In the genomic region with DNA sequence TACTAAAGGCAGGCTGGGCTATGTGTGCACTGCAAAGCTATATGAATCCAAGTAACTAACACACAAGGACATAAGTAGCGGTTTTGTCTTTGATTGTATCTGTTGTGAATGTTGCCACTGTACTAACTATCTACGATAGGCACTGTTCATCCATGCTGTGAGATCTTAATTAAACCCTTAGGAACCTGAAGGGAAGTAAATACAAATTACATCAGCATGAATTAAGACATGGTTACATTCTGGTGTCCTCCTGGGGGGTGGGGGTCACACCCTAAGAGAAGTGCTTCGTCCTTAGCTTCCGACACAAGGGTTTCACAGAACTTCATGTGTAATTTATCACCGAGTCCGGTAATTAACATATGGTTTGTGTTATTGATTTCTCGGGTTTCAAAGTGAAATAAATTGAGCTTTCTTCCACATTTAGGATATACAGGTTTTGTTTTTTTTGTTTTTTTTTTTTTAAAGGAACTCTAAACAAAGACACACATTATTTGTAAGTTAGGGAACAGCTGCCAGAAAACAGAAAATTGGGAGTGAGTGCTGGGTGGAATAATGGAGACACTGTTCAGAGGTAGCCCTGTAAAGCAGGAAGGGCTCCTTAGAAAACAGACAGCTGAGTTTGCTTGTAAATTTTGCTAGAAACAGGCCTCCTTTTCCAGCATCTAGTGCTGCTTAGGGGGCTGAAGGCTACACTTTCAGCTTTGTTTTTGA, we compare ENCODE assay signal across 15 mouse cellular contexts. TPM values are rescaled to one million over a fixed set of nuclear protein-coding genes. Genes with fewer than 3 reads are reported as not detected.
DNase-seq lines count a peak whose midpoint lies in the region; ATAC-seq lines count a peak whose summit lies in the region.
"Had no signal": no experiment of that assay in that cellular context is flagged by ENCODE, and none has a peak within 500 bp of the region (broad histone marks: within the 10 kb centered on the region; RNA-seq: fewer than 3 reads in every experiment).

No protein-coding gene starts in this region.

- no peaks in the 10 kb centered on the region for H3K9me3 ChIP-seq in midbrain, embryonic 14.5 days (ENCODE audit: control insufficient read depth, low read length)
- no peaks in the 10 kb centered on the region for H3K9me3 ChIP-seq in midbrain, embryonic 15.5 days
- no peaks in the 10 kb centered on the region for H3K9me3 ChIP-seq in forebrain, embryonic 12.5 days
- H3K9me3 ChIP-seq in hindbrain, embryonic 16.5 days (ENCODE audit: control insufficient read depth, low read length), result no peaks in the 10 kb centered on the region
- no peaks in the 10 kb centered on the region for H3K9me3 ChIP-seq in neural tube, embryonic 13.5 days
- H3K9me3 ChIP-seq: G1E; liver, embryonic 13.5 days; midbrain, embryonic 13.5 days had no signal

- no peak overlapping the region for H3K27ac ChIP-seq in midbrain, embryonic 14.5 days (replicated peaks; ENCODE audit: low read depth, low read length)
- H3K27ac ChIP-seq in midbrain, embryonic 15.5 days, result no peak overlapping the region
- H3K27ac ChIP-seq in forebrain, embryonic 12.5 days, result peak overlapping the region; percentile 1; the same call in 1 of the 2 replicates
- no peak overlapping the region for H3K27ac ChIP-seq in hindbrain, embryonic 16.5 days (ENCODE audit: low read depth, low read length)
- H3K27ac ChIP-seq in neural tube, embryonic 13.5 days (replicated peaks), result no peak overlapping the region
- H3K27ac ChIP-seq: liver, embryonic 13.5 days; midbrain, embryonic 13.5 days had no signal

- H3K4me2 ChIP-seq in midbrain, embryonic 14.5 days (ENCODE audit: low read length), result no peak overlapping the region
- H3K4me2 ChIP-seq in midbrain, embryonic 15.5 days, result no peak overlapping the region
- no peak overlapping the region for H3K4me2 ChIP-seq in forebrain, embryonic 12.5 days
- no peak overlapping the region for H3K4me2 ChIP-seq in hindbrain, embryonic 16.5 days (ENCODE audit: low read length)
- H3K4me2 ChIP-seq in neural tube, embryonic 13.5 days, result no peak overlapping the region
- H3K4me2 ChIP-seq: liver, embryonic 13.5 days; midbrain, embryonic 13.5 days had no signal

- H3K9ac ChIP-seq in midbrain, embryonic 14.5 days (replicated peaks; ENCODE audit: low read length), result no peak overlapping the region
- no peak overlapping the region for H3K9ac ChIP-seq in midbrain, embryonic 15.5 days
- no peak overlapping the region for H3K9ac ChIP-seq in forebrain, embryonic 12.5 days
- H3K9ac ChIP-seq in hindbrain, embryonic 16.5 days (ENCODE audit: low read depth, low read length), result no peak overlapping the region
- no peak overlapping the region for H3K9ac ChIP-seq in neural tube, embryonic 13.5 days
- H3K9ac ChIP-seq: liver, embryonic 13.5 days; midbrain, embryonic 13.5 days had no signal

- no peaks in the 10 kb centered on the region for H3K27me3 ChIP-seq in midbrain, embryonic 14.5 days (ENCODE audit: control insufficient read depth, insufficient read depth, low read length)
- no peaks in the 10 kb centered on the region for H3K27me3 ChIP-seq in midbrain, embryonic 15.5 days (replicated peaks)
- H3K27me3 ChIP-seq in forebrain, embryonic 12.5 days, result no peaks in the 10 kb centered on the region
- H3K27me3 ChIP-seq in hindbrain, embryonic 16.5 days (replicated peaks; ENCODE audit: control insufficient read depth, insufficient read depth, low read length), result no peaks in the 10 kb centered on the region
- H3K27me3 ChIP-seq in neural tube, embryonic 13.5 days, result no peaks in the 10 kb centered on the region
- H3K27me3 ChIP-seq: liver, embryonic 13.5 days; midbrain, embryonic 13.5 days had no signal

- no peaks in the 10 kb centered on the region for H3K36me3 ChIP-seq in midbrain, embryonic 14.5 days (ENCODE audit: control insufficient read depth, insufficient read depth, low read length)
- H3K36me3 ChIP-seq in midbrain, embryonic 15.5 days (replicated peaks), result no peaks in the 10 kb centered on the region
- no peaks in the 10 kb centered on the region for H3K36me3 ChIP-seq in forebrain, embryonic 12.5 days (replicated peaks)
- no peaks in the 10 kb centered on the region for H3K36me3 ChIP-seq in hindbrain, embryonic 16.5 days (ENCODE audit: control insufficient read depth, insufficient read depth, low read length)
- no peaks in the 10 kb centered on the region for H3K36me3 ChIP-seq in neural tube, embryonic 13.5 days
- H3K36me3 ChIP-seq: midbrain, embryonic 13.5 days had no signal

- DNase-seq in midbrain, embryonic 14.5 days, result no peak
- DNase-seq in right cerebral cortex, postnatal 14 days, result no peak
- no peak for DNase-seq in spleen, postnatal 10 days (ENCODE audit: low spot score in 2 of 2)
- DNase-seq: adrenal gland, postnatal 14 days; cerebellum, postnatal 36 days; liver, embryonic 13.5 days; lung, postnatal 14 days; thymus, adult 2 months had no signal

- H3K4me3 ChIP-seq in midbrain, embryonic 14.5 days (replicated peaks; ENCODE audit: low read depth, low read length), result no peak overlapping the region
- H3K4me3 ChIP-seq in midbrain, embryonic 15.5 days, result no peak overlapping the region
- no peak overlapping the region for H3K4me3 ChIP-seq in forebrain, embryonic 12.5 days (replicated peaks)
- H3K4me3 ChIP-seq in hindbrain, embryonic 16.5 days (ENCODE audit: low read length), result no peak overlapping the region
- no peak overlapping the region for H3K4me3 ChIP-seq in neural tube, embryonic 13.5 days
- H3K4me3 ChIP-seq: liver, embryonic 13.5 days; midbrain, embryonic 13.5 days had no signal

- 0 out of 2 replicates have a peak, but pooled peaks have one; percentile 34 for ATAC-seq in midbrain, embryonic 14.5 days (ENCODE audit: low FRiP score, low TSS enrichment)
- no peak for ATAC-seq in midbrain, embryonic 15.5 days (replicated peaks)
- ATAC-seq in forebrain, embryonic 12.5 days (ENCODE audit: low FRiP score), result peak; percentile 33; the same call in 1 of the 2 replicates
- peak; percentile 32; the same call in 1 of the 2 replicates for ATAC-seq in hindbrain, embryonic 16.5 days
- peak; percentile 79 for ATAC-seq in neural tube, embryonic 13.5 days (ENCODE audit: low read depth)
- ATAC-seq: intestine, postnatal 0 days; midbrain, embryonic 13.5 days had no signal

- 61% methylated on average over 7 of the region's 7 CpGs for WGBS in midbrain, embryonic 14.5 days
- 49% methylated on average over 7 of the region's 7 CpGs for WGBS in midbrain, embryonic 15.5 days
- WGBS in forebrain, embryonic 12.5 days, result 37% methylated on average over 7 of the region's 7 CpGs
- WGBS in hindbrain, embryonic 16.5 days, result 36% methylated on average over 7 of the region's 7 CpGs
- WGBS in neural tube, embryonic 13.5 days, result 15% methylated on average over 7 of the region's 7 CpGs

- peaks cover 9% of the 10 kb centered on the region for H3K4me1 ChIP-seq in midbrain, embryonic 14.5 days (ENCODE audit: control insufficient read depth, insufficient read depth, low read length)
- H3K4me1 ChIP-seq in midbrain, embryonic 15.5 days, result peaks cover 10% of the 10 kb centered on the region
- H3K4me1 ChIP-seq in forebrain, embryonic 12.5 days, result peaks cover 21% of the 10 kb centered on the region
- no peaks in the 10 kb centered on the region for H3K4me1 ChIP-seq in hindbrain, embryonic 16.5 days (ENCODE audit: control insufficient read depth, insufficient read depth, low read depth, low read length)
- peaks cover 24% of the 10 kb centered on the region for H3K4me1 ChIP-seq in neural tube, embryonic 13.5 days (replicated peaks)

RNA-seq across cellular contexts. Expression of gene Cdk6, which starts 58.7 kb away (rescaled TPM):
- polyA plus RNA-seq in midbrain, embryonic 14.5 days (2014; fragmentation: Nextera tagmentation; extraction: Ambion mirVana), result 8.7 and 15.9 TPM in 2 replicates
- 10.2 and 12.4 TPM in 2 replicates for polyA plus RNA-seq in midbrain, embryonic 15.5 days (2015; fragmentation: Nextera tagmentation; extraction: Ambion mirVana)
- 31.2 and 32.4 TPM in 2 replicates for polyA plus RNA-seq in forebrain, embryonic 12.5 days (2016; fragmentation: Nextera tagmentation; extraction: Ambion mirVana)
- 12.6 and 13.9 TPM in 2 replicates for polyA plus RNA-seq in hindbrain, embryonic 16.5 days (2015; fragmentation: Nextera tagmentation; extraction: Ambion mirVana)
- polyA plus RNA-seq in neural tube, embryonic 13.5 days (2015; fragmentation: Nextera tagmentation; extraction: Ambion mirVana), result 16.4 and 17.6 TPM in 2 replicates
